Mouse (Mus musculus): ENCODE measurements around the gene Gpc3. TPM values are rescaled to one million over a fixed set of nuclear protein-coding genes. Genes with fewer than 3 reads are reported as not detected.

Gene Gpc3
- polyA plus RNA-seq (2015; fragmentation: Nextera tagmentation; extraction: Ambion mirVana) = 459 and 478 TPM in 2 replicates

- DNase-seq (peak; percentile 74), ATAC-seq (peak; percentile 91)
- peak within 1 kb of the TSS; percentile 66 for H3K4me2 ChIP-seq (ENCODE audit: low read depth, low read length)
- H3K9ac ChIP-seq (replicated peaks) = peak within 1 kb of the TSS; percentile 38; the same call in 1 of the 2 replicates
- no peaks in the 10 kb centered on the region for H3K4me1 ChIP-seq (ENCODE audit: insufficient read depth)
- WGBS (ENCODE audit: insufficient replicate concordance) = 20% methylated on average over 34 of the region's 48 CpGs
- H3K9me3 ChIP-seq (ENCODE audit: low read length) = no peaks in the 10 kb centered on the region
- TF ChIP-seq EP300 (IDR thresholded peaks at IDR 0.05; ENCODE audit: low read depth) = no peak
- no peak for TF ChIP-seq CTCF (IDR thresholded peaks at IDR 0.05; ENCODE audit: low read depth)
- peaks cover 20% of the 10 kb centered on the region; the same call in 1 of the 2 replicates for H3K27me3 ChIP-seq (ENCODE audit: insufficient read depth, low read length)
- H3K27ac ChIP-seq (ENCODE audit: low read depth) = 0 out of 2 replicates have a peak within 1 kb of the TSS, but pooled peaks have one; percentile 22
- H3K36me3 ChIP-seq (replicated peaks; ENCODE audit: insufficient read depth, low read length) = no peaks in the 10 kb centered on the region
- H3K4me3 ChIP-seq (ENCODE audit: low read depth, low read length) = peak within 1 kb of the TSS; percentile 39
Measured at GRCm38 (mm10) chrX:52613328-52614030, at the start of gene Gpc3. Gpc3 (minus strand) TSS chrX:52613950.

DNA sequence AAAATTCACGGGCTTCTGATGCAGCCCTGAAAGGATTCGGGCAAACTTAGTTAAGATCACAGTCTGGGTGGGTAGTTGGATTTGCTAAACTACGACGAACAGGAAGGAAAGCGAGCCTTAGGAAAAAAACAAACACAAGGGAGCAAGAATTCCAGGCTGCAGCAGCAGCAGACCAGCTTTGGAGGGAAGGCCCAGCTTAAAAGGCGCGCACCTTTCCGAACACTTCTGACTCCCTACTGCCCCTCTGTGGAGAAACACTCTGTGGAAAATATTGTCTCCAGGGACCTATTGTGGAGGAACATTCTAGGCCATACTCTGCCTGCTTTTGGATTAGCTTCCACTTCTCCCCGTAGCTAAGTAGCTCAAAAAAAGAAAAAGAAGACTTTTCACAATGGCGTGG is 38.2 kb upstream of the Gpc3 start:
- WGBS (ENCODE audit: insufficient replicate concordance) = 25% methylated on average over 10 of the region's 10 CpGs
- Histone ChIP-seq H3K4me3 (ENCODE audit: low read depth, low read length) (no peak overlapping the region), H3K27ac (ENCODE audit: low read depth) (no peak overlapping the region), H3K9me3 (ENCODE audit: low read length) (no peaks in the 10 kb centered on the region), H3K4me2 (ENCODE audit: low read depth, low read length) (peak overlapping the region; percentile 56), H3K9ac (replicated peaks) (no peak overlapping the region), H3K4me1 (ENCODE audit: insufficient read depth) (no peaks in the 10 kb centered on the region), H3K27me3 (ENCODE audit: insufficient read depth, low read length) (no peaks in the 10 kb centered on the region), H3K36me3 (replicated peaks; ENCODE audit: insufficient read depth, low read length) (no peaks in the 10 kb centered on the region)
- ATAC-seq = peak; percentile 45; the same call in 1 of the 2 replicates
- TF ChIP-seq CTCF (IDR thresholded peaks at IDR 0.05; ENCODE audit: low read depth) (peak; percentile 65), EP300 (IDR thresholded peaks at IDR 0.05; ENCODE audit: low read depth) (no peak)
- DNase-seq = peak; percentile 21

DNA sequence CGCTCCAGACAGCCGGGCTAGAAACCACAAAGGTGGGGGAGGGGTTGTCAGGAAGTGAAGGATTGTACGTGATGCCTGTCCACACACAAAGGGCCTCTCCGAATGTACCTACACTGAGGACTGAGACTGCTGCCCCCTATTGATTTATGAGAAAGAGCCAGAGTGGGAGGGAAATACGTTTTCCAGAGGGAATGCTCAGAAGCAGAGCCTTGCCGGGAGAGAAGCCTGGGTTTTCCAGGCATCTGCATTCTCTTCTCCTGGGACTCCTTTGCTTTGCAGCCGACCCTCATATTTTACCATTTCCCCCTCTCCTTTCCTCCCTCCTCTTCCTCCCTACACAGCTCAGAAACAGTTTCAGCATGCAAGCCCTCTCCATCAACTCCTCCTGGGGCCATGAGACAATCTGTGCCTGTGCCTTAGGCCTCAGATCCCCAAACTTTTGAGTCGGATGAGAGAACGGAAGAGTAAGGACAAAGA is 37.8 kb upstream of the Gpc3 start:
- peak overlapping the region; percentile 56 for H3K4me2 ChIP-seq (ENCODE audit: low read depth, low read length)
- no peaks in the 10 kb centered on the region for H3K36me3 ChIP-seq (replicated peaks; ENCODE audit: insufficient read depth, low read length)
- TF ChIP-seq EP300 (IDR thresholded peaks at IDR 0.05; ENCODE audit: low read depth) (no peak), CTCF (IDR thresholded peaks at IDR 0.05; ENCODE audit: low read depth) (peak; percentile 26; the same call in 1 of the 2 replicates)
- 18% methylated on average over 9 of the region's 9 CpGs for WGBS (ENCODE audit: insufficient replicate concordance)
- no peak overlapping the region for H3K9ac ChIP-seq (replicated peaks)
- ATAC-seq (peak; percentile 48; the same call in 1 of the 2 replicates), DNase-seq (peak; percentile 18)
- H3K4me3 ChIP-seq (ENCODE audit: low read depth, low read length) = no peak overlapping the region
- H3K27ac ChIP-seq (ENCODE audit: low read depth) = no peak overlapping the region
- H3K4me1 ChIP-seq (ENCODE audit: insufficient read depth) = no peaks in the 10 kb centered on the region
- no peaks in the 10 kb centered on the region for H3K27me3 ChIP-seq (ENCODE audit: insufficient read depth, low read length)
- H3K9me3 ChIP-seq (ENCODE audit: low read length) = no peaks in the 10 kb centered on the region

DNA sequence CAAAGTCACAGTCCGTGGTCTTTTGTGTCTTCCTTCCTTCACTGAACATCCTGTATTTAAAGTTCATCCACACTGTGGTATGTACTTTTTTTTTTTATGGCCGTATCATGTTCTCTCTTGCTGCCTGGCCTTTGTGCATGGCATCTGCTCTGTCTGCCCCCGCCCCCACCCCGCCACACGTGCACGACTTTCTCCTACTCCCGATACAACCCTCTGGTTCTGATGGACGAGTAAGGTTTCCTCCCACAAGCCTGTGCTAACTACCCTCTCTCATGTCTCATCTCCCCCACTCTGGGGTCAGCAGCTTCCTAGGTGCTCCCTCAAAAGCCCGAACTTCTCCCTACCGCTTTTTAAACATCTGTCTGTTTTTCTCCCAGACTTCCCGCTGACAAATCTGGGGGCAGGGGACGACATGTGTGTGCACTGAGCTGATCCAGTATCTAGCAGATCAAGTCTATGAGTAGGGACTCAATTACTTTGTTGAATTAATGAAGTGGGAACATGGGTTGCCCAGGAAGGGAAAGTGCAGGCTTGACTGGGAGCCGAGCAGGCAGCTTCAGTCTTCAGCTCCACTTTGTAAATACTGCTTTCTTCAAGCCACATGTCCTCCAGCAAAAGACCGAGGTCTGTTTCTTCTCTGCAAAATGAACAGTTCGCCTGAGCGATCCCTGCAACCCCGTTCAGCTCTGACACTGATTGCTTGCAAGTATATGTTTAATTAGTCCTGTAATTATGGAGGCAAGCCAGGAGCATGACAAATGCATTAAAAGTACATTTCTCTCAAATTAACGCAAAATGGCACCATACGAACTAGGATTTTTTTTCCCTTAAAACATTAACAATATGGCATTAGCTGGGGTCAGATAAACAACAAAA is 35.4 kb upstream of the Gpc3 start:
- Histone ChIP-seq H3K27me3 (ENCODE audit: insufficient read depth, low read length) (no peaks in the 10 kb centered on the region), H3K4me3 (ENCODE audit: low read depth, low read length) (no peak overlapping the region), H3K4me2 (ENCODE audit: low read depth, low read length) (peak overlapping the region; percentile 38), H3K9me3 (ENCODE audit: low read length) (no peaks in the 10 kb centered on the region), H3K9ac (replicated peaks) (no peak overlapping the region), H3K36me3 (replicated peaks; ENCODE audit: insufficient read depth, low read length) (no peaks in the 10 kb centered on the region), H3K27ac (ENCODE audit: low read depth) (no peak overlapping the region), H3K4me1 (ENCODE audit: insufficient read depth) (no peaks in the 10 kb centered on the region; the same call in 1 of the 2 replicates)
- 48% methylated on average over 19 of the region's 19 CpGs for WGBS (ENCODE audit: insufficient replicate concordance)
- no peak for TF ChIP-seq EP300 (IDR thresholded peaks at IDR 0.05; ENCODE audit: low read depth)
- DNase-seq (no peak), ATAC-seq (no peak)

DNA sequence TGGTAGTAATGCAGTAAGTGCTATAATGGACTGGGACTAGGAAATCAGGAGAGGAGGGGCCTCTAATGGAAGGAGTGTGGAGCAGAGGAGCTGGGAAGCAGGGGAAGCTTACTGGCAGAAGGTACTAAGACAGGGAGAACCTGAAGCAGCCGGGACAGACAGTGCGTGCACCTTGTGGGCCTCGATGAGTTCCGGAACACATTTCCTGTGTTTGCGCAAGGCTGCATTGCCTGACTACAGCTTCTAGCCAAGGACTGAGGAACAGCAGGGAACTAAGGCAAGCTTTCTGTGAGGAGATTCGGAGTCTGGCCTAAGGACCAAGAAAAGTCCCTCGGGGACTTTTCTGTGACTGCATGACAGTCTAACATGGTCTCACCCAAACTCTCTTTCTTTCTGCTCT is 30.6 kb upstream of the Gpc3 start:
- Histone ChIP-seq H3K27me3 (ENCODE audit: insufficient read depth, low read length) (no peaks in the 10 kb centered on the region), H3K27ac (ENCODE audit: low read depth) (peak overlapping the region; percentile 13; the same call in 1 of the 2 replicates), H3K36me3 (replicated peaks; ENCODE audit: insufficient read depth, low read length) (no peaks in the 10 kb centered on the region), H3K4me2 (ENCODE audit: low read depth, low read length) (no peak overlapping the region), H3K4me3 (ENCODE audit: low read depth, low read length) (no peak overlapping the region), H3K4me1 (ENCODE audit: insufficient read depth) (no peaks in the 10 kb centered on the region; the same call in 1 of the 2 replicates), H3K9me3 (ENCODE audit: low read length) (no peaks in the 10 kb centered on the region), H3K9ac (replicated peaks) (no peak overlapping the region)
- 37% methylated on average over 7 of the region's 7 CpGs for WGBS (ENCODE audit: insufficient replicate concordance)
- TF ChIP-seq CTCF (IDR thresholded peaks at IDR 0.05; ENCODE audit: low read depth) (no peak), EP300 (IDR thresholded peaks at IDR 0.05; ENCODE audit: low read depth) (no peak)
- peak; percentile 27 for DNase-seq
- no peak for ATAC-seq

DNA sequence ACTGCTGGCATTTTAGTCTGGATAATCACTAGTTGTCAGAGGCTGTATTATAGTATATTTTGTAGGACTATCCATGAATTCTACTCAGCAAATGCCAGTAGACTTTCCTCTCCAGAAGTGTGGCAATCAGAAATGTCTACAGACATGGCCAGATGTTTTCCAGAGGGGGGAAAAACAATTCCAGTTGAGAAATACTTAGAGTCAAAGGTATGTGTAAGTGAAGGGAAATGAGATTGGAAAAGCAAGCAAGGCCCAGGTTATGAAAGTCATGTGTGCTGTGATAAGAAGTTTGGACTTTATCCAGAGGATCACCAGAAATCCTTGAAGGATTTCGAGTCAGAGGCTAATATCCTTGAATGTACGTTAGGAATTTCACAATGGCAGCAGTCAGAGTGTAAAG is 29.6 kb upstream of the Gpc3 start:
- H3K9me3 ChIP-seq (ENCODE audit: low read length) = no peaks in the 10 kb centered on the region
- no peak for DNase-seq
- peak; percentile 62 for ATAC-seq
- no peaks in the 10 kb centered on the region; the same call in 1 of the 2 replicates for H3K4me1 ChIP-seq (ENCODE audit: insufficient read depth)
- H3K27me3 ChIP-seq (ENCODE audit: insufficient read depth, low read length) = no peaks in the 10 kb centered on the region
- H3K4me3 ChIP-seq (ENCODE audit: low read depth, low read length) = no peak overlapping the region
- H3K36me3 ChIP-seq (replicated peaks; ENCODE audit: insufficient read depth, low read length) = no peaks in the 10 kb centered on the region
- 26% methylated on average over 2 of the region's 2 CpGs for WGBS (ENCODE audit: insufficient replicate concordance)
- H3K27ac ChIP-seq (ENCODE audit: low read depth) = peak overlapping the region; percentile 13
- TF ChIP-seq EP300 (IDR thresholded peaks at IDR 0.05; ENCODE audit: low read depth) = no peak
- no peak for TF ChIP-seq CTCF (IDR thresholded peaks at IDR 0.05; ENCODE audit: low read depth)
- no peak overlapping the region for H3K4me2 ChIP-seq (ENCODE audit: low read depth, low read length)
- no peak overlapping the region for H3K9ac ChIP-seq (replicated peaks)
